Mouse (Mus musculus) bone marrow macrophage, adult 2 months (primary cell): Measurements from ENCODE around the gene Tex26.

Experiments used
- CTCF ChIP-seq: IDR thresholded peaks from 2 replicates; pipeline ENCODE4 v1.5.1; 2012; ENCODE audit warnings: low read depth, mild to moderate bottlenecking, low read length, moderate library complexity
- POLR2A ChIP-seq: IDR thresholded peaks from 2 replicates; pipeline ENCODE4 v1.6.1; 2012; ENCODE audit warnings: mild to moderate bottlenecking, low read depth, low read length, borderline replicate concordance

DNA sequence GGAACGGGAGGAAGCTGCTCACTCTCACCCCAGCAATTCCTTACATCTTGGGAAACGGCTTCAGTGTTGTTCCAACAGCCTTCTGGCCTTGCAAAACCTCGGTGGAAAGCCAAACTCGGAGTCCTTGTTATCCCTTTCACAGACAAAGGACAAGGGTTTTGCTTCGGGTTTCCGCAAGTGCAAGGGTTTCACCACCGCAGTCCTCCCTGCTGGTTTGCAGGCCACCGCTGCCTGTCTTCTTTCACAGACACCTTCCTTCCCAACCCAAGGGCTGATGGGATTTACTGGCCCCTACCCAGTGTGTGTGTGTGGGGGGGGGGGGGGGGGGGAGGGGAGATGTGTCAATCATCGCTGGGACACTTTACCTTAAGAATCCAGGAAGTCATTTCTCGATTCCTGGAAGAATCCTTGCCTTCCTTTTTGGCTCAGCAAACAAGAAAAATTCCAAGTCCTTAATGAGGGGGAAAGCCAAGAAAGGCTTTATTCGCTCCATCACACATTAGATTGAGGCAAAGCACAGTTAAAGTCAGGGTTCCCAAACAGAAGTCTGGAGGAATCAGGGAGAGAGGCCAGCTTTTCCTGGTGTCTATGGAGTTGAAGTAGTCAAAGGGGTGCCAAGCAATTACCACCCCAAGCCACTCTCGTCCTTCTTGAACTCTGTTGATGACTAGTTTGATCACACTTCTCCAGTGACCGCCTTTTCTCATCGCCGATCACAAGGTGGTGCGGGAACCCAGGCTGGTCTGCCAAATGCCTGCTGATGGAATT lies 35.4 kb downstream of the Tex26 start:
- TF ChIP-seq CTCF = no peak
- TF ChIP-seq POLR2A = no peak
